In genomic region chr16:33723241-33723640, GRCm38 (mm10) we compare ENCODE assay signal across 25 mouse cellular contexts. TPM values are rescaled to one million over a fixed set of nuclear protein-coding genes. Genes with fewer than 3 reads are reported as not detected.
DNase-seq lines count a peak whose midpoint lies in the region; ATAC-seq and TF ChIP-seq lines count a peak whose summit lies in the region.
"Had no signal": no experiment of that assay in that cellular context is flagged by ENCODE, and none has a peak within 500 bp of the region (broad histone marks: within the 10 kb centered on the region; RNA-seq: fewer than 3 reads in every experiment).

No protein-coding gene starts in this region.

- no peaks in the 10 kb centered on the region for H3K9me3 ChIP-seq in forebrain, postnatal 0 days (ENCODE audit: low read length)
- H3K9me3 ChIP-seq in forebrain, embryonic 10.5 days, result peaks cover 9% of the 10 kb centered on the region; the same call in 1 of the 2 replicates
- H3K9me3 ChIP-seq in CH12.LX (replicated peaks; ENCODE audit: low read length), result peaks cover 15% of the 10 kb centered on the region
- H3K9me3 ChIP-seq: forebrain, embryonic 15.5 days; hindbrain, embryonic 12.5 days; limb, embryonic 15.5 days; midbrain, embryonic 13.5 days had no signal

- no peak for TF ChIP-seq POLR2A in CH12.LX (IDR thresholded peaks at IDR 0.05; ENCODE audit: low read depth, low read length)

- no peak for ATAC-seq in forebrain, postnatal 0 days
- ATAC-seq in megakaryocyte progenitor cell, adult 5-6 weeks (replicated peaks; ENCODE audit: poor library complexity), result no peak
- ATAC-seq: forebrain, embryonic 15.5 days; inflammation-experienced regulatory T-cells, adult 6 months; midbrain, embryonic 13.5 days had no signal

- no peak overlapping the region for H3K9ac ChIP-seq in forebrain, postnatal 0 days
- H3K9ac ChIP-seq in CH12.LX (ENCODE audit: insufficient read depth, low read depth), result no peak overlapping the region
- H3K9ac ChIP-seq: embryonic facial prominence, embryonic 15.5 days; forebrain, embryonic 15.5 days; hindbrain, embryonic 12.5 days; limb, embryonic 15.5 days; midbrain, embryonic 13.5 days; neural tube, embryonic 12.5 days had no signal

- no peak overlapping the region for H3K27ac ChIP-seq in forebrain, postnatal 0 days (ENCODE audit: low read depth, low read length)
- H3K27ac ChIP-seq in forebrain, embryonic 10.5 days, result no peak overlapping the region
- H3K27ac ChIP-seq in layer of hippocampus, adult 2 months, result no peak overlapping the region
- H3K27ac ChIP-seq in CH12.LX (ENCODE audit: insufficient read depth, low read depth), result no peak overlapping the region
- H3K27ac ChIP-seq: embryonic facial prominence, embryonic 15.5 days; forebrain, embryonic 15.5 days; hindbrain, embryonic 12.5 days; limb, embryonic 15.5 days; midbrain, embryonic 13.5 days; neural tube, embryonic 12.5 days had no signal

- in situ Hi-C loops in CH12.LX (cut with MboI; ENCODE audit: low pct_ligation_motif_present, low pct_unique_long_range_greater_than_20kb, low sequenced_read_pairs), result no loop called here

- no peak overlapping the region for H3K4me2 ChIP-seq in forebrain, postnatal 0 days (ENCODE audit: low read depth)
- H3K4me2 ChIP-seq in CH12.LX (ENCODE audit: insufficient read depth, low read depth, poor library complexity, severe bottlenecking), result no peak overlapping the region
- H3K4me2 ChIP-seq: embryonic facial prominence, embryonic 15.5 days; forebrain, embryonic 15.5 days; hindbrain, embryonic 12.5 days; limb, embryonic 15.5 days; midbrain, embryonic 13.5 days; neural tube, embryonic 12.5 days had no signal

- 0 out of 2 replicates have a peak, but pooled peaks cover 9% of the 10 kb centered on the region for H3K36me3 ChIP-seq in forebrain, postnatal 0 days (ENCODE audit: insufficient read depth)
- peaks cover 97% of the 10 kb centered on the region for H3K36me3 ChIP-seq in forebrain, embryonic 10.5 days (replicated peaks)
- peaks cover 80 to 96% of the 10 kb centered on the region in 2 experiments for H3K36me3 ChIP-seq in CH12.LX (replicated peaks in 1 of 2; ENCODE audit: control insufficient read depth in 1 of 2, insufficient read depth in 1 of 2, low read length in 1 of 2)

- DNase-seq in forebrain, postnatal 0 days, result no peak
- no peak for DNase-seq in forebrain, embryonic 10.5 days (ENCODE audit: extremely low spot score, low spot score)
- DNase-seq in layer of hippocampus, adult 2 months (ENCODE audit: low spot score in 2 of 2), result no peak
- no peak for DNase-seq in layer of hippocampus, adult 11-12 months (ENCODE audit: low spot score)
- DNase-seq in CH12.LX (ENCODE audit: extremely low read depth), result no peak
- peak; percentile 39 for DNase-seq in ZHBTc4 (ENCODE audit: low read depth, low spot score)
- DNase-seq: adrenal gland, postnatal 10 days; cerebellum, adult 8-10 months; gastrocnemius, postnatal 14 days; heart, adult 18-20 months; kidney, adult 9 months; kidney, postnatal 25 days; lung, adult 18-20 months; lung, postnatal 14 days; right cerebral cortex, postnatal 14 days; thymus, postnatal 25 days had no signal

- no peak overlapping the region for H3K4me3 ChIP-seq in forebrain, postnatal 0 days (ENCODE audit: low read depth, low read length)
- no peak overlapping the region for H3K4me3 ChIP-seq in forebrain, embryonic 10.5 days
- no peak overlapping the region for H3K4me3 ChIP-seq in layer of hippocampus, adult 2 months
- H3K4me3 ChIP-seq in CH12.LX (replicated peaks in 1 of 3; ENCODE audit: low read depth in 2 of 3, low read length in 2 of 3, poor library complexity in 1 of 3), result no peak overlapping the region
- H3K4me3 ChIP-seq: embryonic facial prominence, embryonic 15.5 days; forebrain, embryonic 15.5 days; hindbrain, embryonic 12.5 days; limb, embryonic 15.5 days; megakaryocyte, embryonic 14.5 days; midbrain, embryonic 13.5 days; neural tube, embryonic 12.5 days had no signal

- TF ChIP-seq RAD21 in CH12.LX (IDR thresholded peaks at IDR 0.05; ENCODE audit: low read depth, low read length), result peak; percentile 3

- H3K27me3 ChIP-seq in forebrain, postnatal 0 days (ENCODE audit: insufficient read depth, low read length), result no peaks in the 10 kb centered on the region
- no peaks in the 10 kb centered on the region for H3K27me3 ChIP-seq in forebrain, embryonic 10.5 days (ENCODE audit: poor library complexity, severe bottlenecking)
- no peaks in the 10 kb centered on the region for H3K27me3 ChIP-seq in CH12.LX (replicated peaks)
- H3K27me3 ChIP-seq: embryonic facial prominence, embryonic 15.5 days; forebrain, embryonic 15.5 days; hindbrain, embryonic 12.5 days; limb, embryonic 15.5 days; megakaryocyte, embryonic 14.5 days; midbrain, embryonic 13.5 days; neural tube, embryonic 12.5 days had no signal

- dilution Hi-C loops in CH12.LX (cut with MboI; ENCODE audit: extremely low pct_ligation_motif_present, extremely low pct_unique_long_range_greater_than_20kb, low sequenced_read_pairs), result no loop called here

- peak; percentile 23; the same call in 1 of the 2 replicates for TF ChIP-seq CTCF in forebrain, postnatal 0 days (IDR thresholded peaks at IDR 0.05; ENCODE audit: low read depth)
- TF ChIP-seq CTCF in layer of hippocampus, adult 2 months (conservative IDR thresholded peaks at IDR 0.05), result peak; percentile 31
- TF ChIP-seq CTCF in CH12.LX (conservative IDR thresholded peaks at IDR 0.05 in 1 of 2, IDR thresholded peaks at IDR 0.05 in 1 of 2; ENCODE audit: low read depth in 2 of 2, low read length in 2 of 2), result peak in 1 of 2 experiments; percentile 38; a peak in 2 of 4 replicates

- no peaks in the 10 kb centered on the region for H3K4me1 ChIP-seq in forebrain, postnatal 0 days (ENCODE audit: insufficient read depth)
- peaks cover 9% of the 10 kb centered on the region for H3K4me1 ChIP-seq in forebrain, embryonic 10.5 days
- H3K4me1 ChIP-seq in CH12.LX (ENCODE audit: control insufficient read depth in 1 of 2, insufficient read depth in 2 of 2), result peaks cover 4 to 32% of the 10 kb centered on the region in 2 experiments; a peak in 3 of 4 replicates
- H3K4me1 ChIP-seq: embryonic facial prominence, embryonic 15.5 days; forebrain, embryonic 15.5 days; limb, embryonic 15.5 days; midbrain, embryonic 13.5 days; neural tube, embryonic 12.5 days had no signal

- H3K79me2 ChIP-seq in CH12.LX (replicated peaks; ENCODE audit: control insufficient read depth, extremely low read depth, insufficient read depth, poor library complexity, severe bottlenecking), result peaks cover 19% of the 10 kb centered on the region

- no peak for TF ChIP-seq EP300 in CH12.LX (IDR thresholded peaks at IDR 0.05; ENCODE audit: low read length)

- 100% methylated on average over 2 of the region's 2 CpGs for WGBS in forebrain, postnatal 0 days
- WGBS in forebrain, embryonic 10.5 days, result 87% methylated on average over 2 of the region's 2 CpGs

TF ChIP-seq in CH12.LX, 34 proteins besides CTCF, POLR2A, EP300 and RAD21:
- TF ChIP-seq E2F4 (IDR thresholded peaks at IDR 0.05; ENCODE audit: insufficient replicate concordance, low read depth, low read length) (no peak), NELFE (IDR thresholded peaks at IDR 0.05; ENCODE audit: low read depth, low read length) (no peak), ELF1 (IDR thresholded peaks at IDR 0.05; ENCODE audit: low read depth, low read length) (no peak), MAFK (IDR thresholded peaks at IDR 0.05; ENCODE audit: insufficient replicate concordance, low read length) (no peak), TBP (conservative IDR thresholded peaks at IDR 0.05; ENCODE audit: low read depth, low read length) (no peak), ZKSCAN1 (IDR thresholded peaks at IDR 0.05; ENCODE audit: borderline replicate concordance, low read depth, low read length) (no peak), ETS1 (conservative IDR thresholded peaks at IDR 0.05; ENCODE audit: low read depth, low read length) (no peak), USF1 (IDR thresholded peaks at IDR 0.05; ENCODE audit: low read depth, low read length) (no peak), NRF1 (IDR thresholded peaks at IDR 0.05; ENCODE audit: low read depth, low read length) (no peak), UBTF (IDR thresholded peaks at IDR 0.05; ENCODE audit: low read depth, low read length) (no peak), JUN (IDR thresholded peaks at IDR 0.05; ENCODE audit: insufficient read depth, low read depth, low read length) (no peak), ZMIZ1 (IDR thresholded peaks at IDR 0.05; ENCODE audit: low read depth, low read length) (no peak), CHD2 (IDR thresholded peaks at IDR 0.05; ENCODE audit: low read length) (no peak), CHD1 (IDR thresholded peaks at IDR 0.05; ENCODE audit: low read depth, low read length) (no peak), MAZ (IDR thresholded peaks at IDR 0.05; ENCODE audit: low read depth, low read length) (no peak), MYC (IDR thresholded peaks at IDR 0.05; ENCODE audit: low read depth, low read length) (no peak), MAX (IDR thresholded peaks at IDR 0.05; ENCODE audit: low read length) (no peak), JUND (conservative IDR thresholded peaks at IDR 0.05; ENCODE audit: low read depth, low read length) (no peak), ZNF384 (IDR thresholded peaks at IDR 0.05; ENCODE audit: low read depth, low read length) (no peak)

RNA-seq across cellular contexts. Expression of gene Heg1, which starts 39.1 kb away (rescaled TPM):
- 16.2 and 19.9 TPM in 2 replicates for total RNA-seq in forebrain, postnatal 0 days (2014; rRNA removed)
- 6.2 and 8.0 TPM in 2 replicates for polyA plus RNA-seq in forebrain, postnatal 0 days (2015; fragmentation: Nextera tagmentation; extraction: Ambion mirVana)
- polyA plus RNA-seq in forebrain, embryonic 10.5 days (2016; fragmentation: Nextera tagmentation; extraction: Ambion mirVana), result 22.8 and 23.1 TPM in 2 replicates
- total RNA-seq in layer of hippocampus, adult 2 months (2021), result 10 to 100 TPM; 24.6 to 28.8 TPM
- 52.3 and 77.1 TPM in 2 replicates for total RNA-seq in CH12.LX (2012; rRNA removed)
- 33.5 and 40.8 TPM in 2 replicates for total RNA-seq in CH12.LX (2014; rRNA removed)
- 49.2 and 67.2 TPM in 2 replicates for polyA plus RNA-seq in CH12.LX (2012; ENCODE audit: insufficient read length, low read depth)
- total RNA-seq in megakaryocyte progenitor cell, adult 5-6 weeks (2015), result 23.8 and 43.2 TPM in 2 replicates
- total RNA-seq in megakaryocyte progenitor cell, adult 5-6 weeks (2017), result 26.6 and 36.4 TPM in 2 replicates
